Mouse (Mus musculus) thymus, postnatal 10 days (tissue): ENCODE results near the gene Gm21958.

Experiments
- DNase-seq, 2 experiments: peaks; one replicate each; pipeline ENCODE4 v3.0.0; 2021; ENCODE audit warnings: low spot score in 2 of 2

The Gm21958 gene

GRCm38 (mm10) chr3:54714253-54714652 lies at the start of gene Gm21958:
TSS of gene Gm21958 (minus strand) at chr3:54714353.
- no peak for DNase-seq

GRCm38 (mm10) chr3:54761258-54761657 lies 47.1 kb upstream of the Gm21958 start:
- no peak for DNase-seq

DNA sequence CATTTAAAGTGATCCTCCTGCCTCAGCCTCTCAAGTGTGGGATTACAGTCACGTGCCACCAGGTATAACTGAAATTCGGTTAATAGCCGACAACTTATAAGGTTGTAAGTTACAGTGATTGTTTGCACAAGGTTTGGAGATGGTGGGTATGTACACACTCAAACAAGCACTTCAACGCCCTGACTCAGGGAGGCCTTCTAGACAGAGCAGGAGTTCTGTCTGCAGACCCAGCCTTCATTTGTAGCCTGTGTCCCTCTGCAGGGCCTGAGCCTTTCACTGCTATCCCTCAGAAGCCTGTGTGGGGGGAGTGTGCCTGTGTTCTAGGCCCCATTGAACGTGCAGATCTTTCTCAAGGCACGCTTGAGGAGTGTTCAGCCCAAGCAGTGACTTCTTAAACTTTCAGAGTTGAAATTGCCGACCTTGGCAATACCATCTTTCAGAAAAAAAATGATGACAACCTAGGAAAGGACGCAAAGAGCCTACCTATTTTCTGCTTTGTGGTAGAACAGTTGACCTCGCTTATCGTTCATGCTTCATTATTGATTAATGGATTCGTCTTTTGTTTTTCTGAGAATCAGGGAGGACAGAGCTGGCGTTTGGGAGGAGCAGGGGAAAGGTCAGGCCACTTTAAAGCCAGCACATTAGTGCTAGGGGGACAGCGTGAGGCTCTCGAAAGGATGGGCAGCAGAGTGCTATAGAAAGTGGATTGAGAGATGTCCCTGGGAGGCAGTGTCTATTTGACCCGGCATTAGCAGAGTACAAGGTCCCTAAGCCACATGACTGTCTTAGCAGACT lies 46.4 kb upstream of the Gm21958 start:
- no peak for DNase-seq

- no peak for DNase-seq
These were observed 45.1 kb upstream of the Gm21958 start for GRCm38 (mm10) chr3:54759211-54759610.

DNA sequence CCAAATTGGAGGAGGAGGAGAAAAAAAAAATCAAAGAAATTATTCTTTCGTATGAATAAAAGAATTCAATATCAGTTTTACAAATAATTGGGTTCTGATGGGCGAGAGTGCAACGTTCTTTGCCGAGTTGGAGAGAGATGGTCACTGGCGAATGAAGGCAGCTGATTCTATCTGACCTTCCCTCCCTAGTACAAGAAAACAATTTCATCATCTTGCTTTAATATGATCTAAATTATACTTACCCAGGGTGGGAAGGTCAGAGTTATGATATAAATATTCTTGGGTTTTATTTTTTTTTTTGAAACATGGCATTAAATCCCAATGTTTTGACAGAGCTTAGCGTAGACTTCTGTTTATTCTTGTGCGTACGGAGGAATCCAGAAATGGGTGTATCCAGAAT lies 43.3 kb upstream of the Gm21958 start:
- no peak for DNase-seq

- no peak for DNase-seq
These were observed 41.9 kb upstream of the Gm21958 start for GRCm38 (mm10) chr3:54756058-54756457.

DNA sequence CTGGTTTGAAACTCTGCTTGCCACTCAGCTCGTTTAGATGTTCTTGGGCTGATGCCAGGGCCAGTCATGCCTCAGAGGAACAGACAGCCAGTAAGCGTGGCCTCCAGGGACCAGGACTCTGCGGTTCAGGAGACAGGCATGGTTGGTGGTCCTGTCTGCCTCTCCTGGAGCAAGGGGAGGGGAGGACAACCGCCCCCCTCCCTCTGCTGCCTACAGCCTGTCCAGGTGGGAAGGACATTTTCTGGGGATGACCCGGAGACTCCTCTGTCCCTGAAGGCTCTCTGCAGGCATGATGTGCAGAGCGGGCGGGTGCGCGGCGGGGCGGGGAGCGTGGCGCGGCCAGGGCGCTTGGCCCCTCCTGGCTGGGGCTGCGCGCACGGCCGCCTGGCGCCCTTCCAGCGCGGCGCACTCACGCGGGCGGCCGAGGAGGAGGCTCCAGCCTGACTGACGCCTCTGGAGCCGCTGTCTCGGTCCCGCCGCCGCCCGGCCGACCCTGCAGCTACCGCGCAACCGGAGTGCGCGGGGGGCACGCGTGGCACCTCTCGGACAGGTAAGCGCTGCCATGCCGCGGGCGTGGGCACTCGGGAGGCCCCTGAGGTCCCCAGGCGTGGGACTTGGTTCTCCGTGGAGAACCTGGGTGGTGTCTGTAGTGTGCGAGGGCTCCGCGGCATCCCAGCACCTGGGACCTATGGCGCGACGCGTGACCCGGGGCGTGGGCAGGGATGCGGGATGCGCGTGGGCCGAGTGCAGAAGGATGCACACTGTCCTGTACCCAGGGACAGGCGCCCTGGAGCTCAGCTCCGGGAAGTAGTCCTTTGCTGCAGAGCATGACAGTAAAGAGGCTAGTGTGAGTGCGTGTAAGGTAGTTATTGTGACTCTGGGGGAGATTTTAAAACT lies 41.2 kb upstream of the Gm21958 start, which contains the start of gene Smad9:
Smad9 (plus strand) TSS at position 438 of the 897 bp plus-strand sequence.
- DNase-seq: no peak

- DNase-seq: no peak
These were observed 39.3 kb upstream of the Gm21958 start for GRCm38 (mm10) chr3:54753411-54753810.

DNA sequence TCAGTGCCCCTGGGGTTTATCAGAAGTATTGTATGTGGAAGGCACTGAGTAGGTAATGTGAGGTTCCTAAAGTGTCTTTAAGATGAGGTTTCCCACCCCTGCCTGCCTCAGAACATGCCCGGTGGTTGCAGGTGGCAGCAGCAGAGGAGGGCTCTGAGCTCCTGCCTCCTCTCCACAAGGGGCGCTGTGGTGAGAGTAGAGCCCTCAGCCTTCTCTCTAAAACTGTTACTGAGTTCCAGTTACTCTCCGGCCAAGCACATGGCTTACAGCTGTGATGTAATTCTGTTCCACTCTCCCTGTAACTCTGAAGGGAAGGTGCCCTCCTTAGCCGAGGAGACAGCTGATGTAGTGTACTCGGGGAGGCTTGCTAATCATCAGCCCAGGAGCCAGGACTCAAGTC lies 31.6 kb upstream of the Gm21958 start:
- peak in 1 of 2 experiments; percentile 33 for DNase-seq

- DNase-seq: no peak
These were observed 27.8 kb upstream of the Gm21958 start for GRCm38 (mm10) chr3:54741965-54742364.

DNA sequence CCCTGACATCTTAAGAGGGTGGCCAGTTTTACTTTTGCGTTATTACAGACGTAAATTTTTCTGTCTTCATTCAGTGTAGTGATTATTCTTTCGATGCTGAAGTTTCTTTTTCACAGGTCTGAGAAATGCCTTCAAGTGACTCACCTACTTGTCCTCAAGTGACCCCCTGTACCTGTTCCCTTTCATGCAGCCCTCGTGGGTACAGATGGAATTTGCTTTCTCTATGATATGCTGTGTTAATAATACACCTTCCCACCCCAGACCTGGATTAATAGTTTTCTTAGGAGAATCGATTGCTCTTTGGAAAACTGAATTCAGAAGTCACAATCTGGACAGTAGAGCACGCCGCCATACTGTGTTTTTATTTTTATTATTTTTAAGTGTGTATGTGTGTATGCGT lies 23.2 kb upstream of the Gm21958 start:
- no peak for DNase-seq

GRCm38 (mm10) chr3:54736101-54736927 lies 22.2 kb upstream of the Gm21958 start:
- DNase-seq: peak in 1 of 2 experiments; percentile 10

- peak; percentile 77 to 91 for DNase-seq
These were observed 21.3 kb upstream of the Gm21958 start, which contains the start of the genes Exosc8 and Alg5 for GRCm38 (mm10) chr3:54735247-54736046. TSS of gene Exosc8 (minus strand) at chr3:54735393. TSS of gene Alg5 (plus strand) at chr3:54735539.

- peak; percentile 87 to 93 for DNase-seq
These were observed 20.5 kb upstream of the Gm21958 start for GRCm38 (mm10) chr3:54734411-54735246.

- DNase-seq: no peak
These were observed 18.2 kb upstream of the Gm21958 start for GRCm38 (mm10) chr3:54732371-54732770.

DNA sequence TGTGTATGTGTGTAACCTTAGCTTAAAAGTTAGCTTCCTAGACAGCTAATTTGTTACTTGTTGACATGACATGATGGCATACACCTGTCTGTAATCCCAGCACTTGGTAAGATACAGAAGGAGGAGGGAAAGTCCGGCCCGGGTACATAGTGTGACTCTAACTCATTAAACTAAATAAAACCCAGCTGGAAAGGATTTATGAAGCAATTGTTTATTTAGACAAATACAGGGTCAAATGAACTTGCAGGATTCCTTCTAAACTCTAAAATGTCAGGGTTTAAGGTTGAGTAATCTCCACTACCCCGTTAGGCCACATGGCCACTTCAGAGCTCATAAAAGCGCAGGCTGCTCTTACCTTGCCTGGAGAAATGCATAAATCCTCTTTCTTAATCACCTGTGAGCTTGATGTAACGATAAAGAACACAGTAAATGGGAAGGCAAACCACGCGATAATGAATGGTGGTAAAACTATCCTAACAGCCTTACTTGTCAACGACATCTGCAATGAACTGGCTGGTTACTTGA lies 17.5 kb upstream of the Gm21958 start:
- DNase-seq: no peak

DNA sequence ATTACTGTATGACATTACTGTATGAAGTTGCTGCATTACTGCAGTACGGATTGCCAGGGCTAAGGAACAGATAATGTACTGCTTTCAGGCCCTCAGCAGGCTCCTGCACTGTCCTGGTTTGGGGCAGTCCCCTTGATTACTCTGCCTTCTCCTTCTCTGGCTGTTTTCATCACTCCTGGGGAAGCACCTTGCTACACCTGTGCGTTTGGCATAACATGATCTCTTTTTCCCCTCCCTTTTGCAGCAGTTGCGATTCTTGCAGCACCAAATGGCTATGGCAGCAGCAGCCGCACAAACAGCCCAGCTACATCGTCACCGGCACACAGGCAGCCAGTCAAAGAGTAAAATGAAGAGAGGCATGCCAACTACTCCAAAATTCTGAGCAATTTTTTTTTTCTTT lies 13.9 kb upstream of the Gm21958 start:
- DNase-seq: no peak

DNA sequence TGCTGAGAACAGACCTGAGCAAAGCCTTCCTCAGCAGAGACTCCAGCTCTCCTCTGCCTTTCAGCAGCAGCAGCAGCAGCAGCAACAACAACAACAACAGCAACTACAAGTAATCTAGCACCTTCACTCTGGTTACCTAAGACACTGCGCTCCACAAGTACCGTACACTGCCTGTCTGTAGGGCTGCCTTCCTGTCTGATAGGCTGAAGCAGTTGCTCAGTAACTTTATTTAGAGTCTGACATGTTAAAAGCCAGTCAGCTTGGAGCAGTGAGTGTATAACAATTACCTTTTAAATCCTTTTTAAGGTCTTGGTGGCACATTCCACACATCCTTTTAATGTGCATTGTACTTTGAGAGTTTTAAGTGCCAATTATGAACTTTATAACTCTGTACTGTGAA lies 13.4 kb upstream of the Gm21958 start:
- DNase-seq: no peak

DNA sequence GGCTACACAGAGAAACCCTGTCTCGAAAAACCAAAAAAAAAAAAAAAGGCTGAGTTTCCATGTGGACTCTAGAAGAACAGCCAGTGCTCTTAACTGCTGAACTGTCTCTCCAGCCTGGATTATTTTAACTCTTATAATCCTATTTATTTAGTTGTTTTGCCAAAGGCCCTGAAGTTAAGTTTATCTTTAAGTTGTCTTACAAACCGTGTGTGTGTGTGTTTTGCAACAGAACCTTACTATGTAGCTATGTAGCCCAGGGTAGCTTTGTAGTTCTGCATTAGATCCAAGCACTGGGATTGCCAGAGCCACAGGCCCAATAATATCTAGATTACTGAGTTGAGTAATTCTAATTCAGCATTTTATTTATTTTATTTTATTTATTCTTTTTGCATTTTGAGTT lies 11.2 kb upstream of the Gm21958 start:
- no peak for DNase-seq
